Mouse (Mus musculus): ENCODE data around the gene Slit3.

The Slit3 gene

GRCm38 (mm10) chr11:35379407-35379806 lies 258.4 kb downstream of the Slit3 start:
- H3K27me3 ChIP-seq (ENCODE audit: insufficient read depth, low read length): 0 out of 2 replicates have a peak, but pooled peaks cover 2% of the 10 kb centered on the region
- TF ChIP-seq CTCF (conservative IDR thresholded peaks at IDR 0.05; ENCODE audit: low read length) (no peak), POU5F1 (IDR thresholded peaks at IDR 0.05; ENCODE audit: borderline replicate concordance, low read length) (no peak)
- H3K9me3 ChIP-seq (ENCODE audit: low read length): no peaks in the 10 kb centered on the region

GRCm38 (mm10) chr11:35380766-35381165 lies 259.7 kb downstream of the Slit3 start:
- H3K9me3 ChIP-seq (ENCODE audit: low read length): no peaks in the 10 kb centered on the region

More at GRCm38 (mm10) chr11:35379407-35379806, 258.4 kb downstream of the Slit3 start:
- H3K4me1 ChIP-seq (replicated peaks; ENCODE audit: low read depth, low read length): peaks cover 68% of the 10 kb centered on the region
- H3K36me3 ChIP-seq (ENCODE audit: insufficient read depth, low read length): no peaks in the 10 kb centered on the region
- H3K4me3 ChIP-seq (replicated peaks; ENCODE audit: low read length): no peak overlapping the region

DNA sequence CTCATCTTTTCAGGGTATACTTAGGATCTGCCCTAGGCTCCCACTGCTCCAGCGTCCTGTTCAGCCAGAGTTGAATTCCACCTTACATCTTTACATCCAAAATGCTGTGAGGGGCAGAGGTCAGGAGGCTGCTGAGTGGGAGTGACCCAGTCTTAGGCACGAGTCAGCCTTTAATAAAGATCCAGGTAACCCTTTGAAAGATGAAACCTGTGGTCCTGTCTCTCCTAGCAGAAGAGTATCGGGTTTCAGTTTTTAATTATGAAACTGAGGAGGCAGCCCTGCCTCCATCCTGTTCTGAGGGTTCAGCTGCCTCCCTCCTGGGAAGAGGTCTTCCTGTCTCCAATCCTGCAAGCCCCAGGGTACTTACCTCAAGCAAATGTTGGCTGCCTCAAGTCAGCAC lies 264.4 kb downstream of the Slit3 start:
- 0 out of 2 replicates have a peak overlapping the region, but pooled peaks have one; percentile 3 for H3K4me3 ChIP-seq (replicated peaks; ENCODE audit: low read length)
- H3K9me3 ChIP-seq (ENCODE audit: low read length): no peaks in the 10 kb centered on the region
- no peaks in the 10 kb centered on the region for H3K36me3 ChIP-seq (ENCODE audit: insufficient read depth, low read length)
- no peak for TF ChIP-seq CTCF (conservative IDR thresholded peaks at IDR 0.05; ENCODE audit: low read length)
- TF ChIP-seq NANOG (IDR thresholded peaks at IDR 0.05; ENCODE audit: borderline replicate concordance, low read length): no peak
- no peak for TF ChIP-seq POU5F1 (IDR thresholded peaks at IDR 0.05; ENCODE audit: borderline replicate concordance, low read length)
- H3K4me1 ChIP-seq (replicated peaks; ENCODE audit: low read depth, low read length): peaks cover 97% of the 10 kb centered on the region
- H3K27me3 ChIP-seq (ENCODE audit: insufficient read depth, low read length): no peaks in the 10 kb centered on the region

More at GRCm38 (mm10) chr11:35380766-35381165, 259.7 kb downstream of the Slit3 start:
- H3K4me1 ChIP-seq (replicated peaks; ENCODE audit: low read depth, low read length): peaks cover 71% of the 10 kb centered on the region
- 0 out of 2 replicates have a peak, but pooled peaks cover 2% of the 10 kb centered on the region for H3K27me3 ChIP-seq (ENCODE audit: insufficient read depth, low read length)
- no peaks in the 10 kb centered on the region for H3K36me3 ChIP-seq (ENCODE audit: insufficient read depth, low read length)
- H3K4me3 ChIP-seq (replicated peaks; ENCODE audit: low read length): no peak overlapping the region
- TF ChIP-seq CTCF (conservative IDR thresholded peaks at IDR 0.05; ENCODE audit: low read length): no peak
- no peak for TF ChIP-seq NANOG (IDR thresholded peaks at IDR 0.05; ENCODE audit: borderline replicate concordance, low read length)
- TF ChIP-seq POU5F1 (IDR thresholded peaks at IDR 0.05; ENCODE audit: borderline replicate concordance, low read length): no peak

- TF ChIP-seq NANOG (IDR thresholded peaks at IDR 0.05; ENCODE audit: borderline replicate concordance, low read length) (no peak), POU5F1 (IDR thresholded peaks at IDR 0.05; ENCODE audit: borderline replicate concordance, low read length) (no peak), CTCF (conservative IDR thresholded peaks at IDR 0.05; ENCODE audit: low read length) (no peak)
- peaks cover 97% of the 10 kb centered on the region for H3K4me1 ChIP-seq (replicated peaks; ENCODE audit: low read depth, low read length)
- no peaks in the 10 kb centered on the region for H3K36me3 ChIP-seq (ENCODE audit: insufficient read depth, low read length)
- no peaks in the 10 kb centered on the region for H3K27me3 ChIP-seq (ENCODE audit: insufficient read depth, low read length)
- no peaks in the 10 kb centered on the region for H3K9me3 ChIP-seq (ENCODE audit: low read length)
- peak overlapping the region; percentile 78 for H3K4me3 ChIP-seq (replicated peaks; ENCODE audit: low read length)
Observed at GRCm38 (mm10) chr11:35387826-35388225, 266.8 kb downstream of the Slit3 start.

- H3K4me3 ChIP-seq (replicated peaks; ENCODE audit: low read length): peak overlapping the region; percentile 78
- no peaks in the 10 kb centered on the region for H3K27me3 ChIP-seq (ENCODE audit: insufficient read depth, low read length)
- TF ChIP-seq POU5F1 (IDR thresholded peaks at IDR 0.05; ENCODE audit: borderline replicate concordance, low read length): no peak
- no peak for TF ChIP-seq CTCF (conservative IDR thresholded peaks at IDR 0.05; ENCODE audit: low read length)
- no peak for TF ChIP-seq NANOG (IDR thresholded peaks at IDR 0.05; ENCODE audit: borderline replicate concordance, low read length)
- H3K4me1 ChIP-seq (replicated peaks; ENCODE audit: low read depth, low read length): peaks cover 97% of the 10 kb centered on the region
- no peaks in the 10 kb centered on the region for H3K9me3 ChIP-seq (ENCODE audit: low read length)
- no peaks in the 10 kb centered on the region for H3K36me3 ChIP-seq (ENCODE audit: insufficient read depth, low read length)
Observed at GRCm38 (mm10) chr11:35388471-35388870, 267.4 kb downstream of the Slit3 start.

- H3K4me1 ChIP-seq (replicated peaks; ENCODE audit: low read depth, low read length): peaks cover 97% of the 10 kb centered on the region
- H3K27me3 ChIP-seq (ENCODE audit: insufficient read depth, low read length): no peaks in the 10 kb centered on the region
- H3K9me3 ChIP-seq (ENCODE audit: low read length): no peaks in the 10 kb centered on the region
- no peak for TF ChIP-seq NANOG (IDR thresholded peaks at IDR 0.05; ENCODE audit: borderline replicate concordance, low read length)
- TF ChIP-seq POU5F1 (IDR thresholded peaks at IDR 0.05; ENCODE audit: borderline replicate concordance, low read length): no peak
- TF ChIP-seq CTCF (conservative IDR thresholded peaks at IDR 0.05; ENCODE audit: low read length): no peak
- peak overlapping the region; percentile 78 for H3K4me3 ChIP-seq (replicated peaks; ENCODE audit: low read length)
- no peaks in the 10 kb centered on the region for H3K36me3 ChIP-seq (ENCODE audit: insufficient read depth, low read length)
Observed at GRCm38 (mm10) chr11:35389341-35389740, 268.3 kb downstream of the Slit3 start.

- H3K4me3 ChIP-seq (replicated peaks; ENCODE audit: low read length): peak overlapping the region; percentile 78
- H3K4me1 ChIP-seq (replicated peaks; ENCODE audit: low read depth, low read length): peaks cover 97% of the 10 kb centered on the region
- no peaks in the 10 kb centered on the region for H3K9me3 ChIP-seq (ENCODE audit: low read length)
- TF ChIP-seq POU5F1 (IDR thresholded peaks at IDR 0.05; ENCODE audit: borderline replicate concordance, low read length): no peak
- no peak for TF ChIP-seq CTCF (conservative IDR thresholded peaks at IDR 0.05; ENCODE audit: low read length)
- TF ChIP-seq NANOG (IDR thresholded peaks at IDR 0.05; ENCODE audit: borderline replicate concordance, low read length): no peak
- no peaks in the 10 kb centered on the region for H3K27me3 ChIP-seq (ENCODE audit: insufficient read depth, low read length)
- no peaks in the 10 kb centered on the region for H3K36me3 ChIP-seq (ENCODE audit: insufficient read depth, low read length)
Observed at GRCm38 (mm10) chr11:35389780-35390435, 268.9 kb downstream of the Slit3 start.

GRCm38 (mm10) chr11:35393815-35394214 lies 272.8 kb downstream of the Slit3 start:
- 0 out of 2 replicates have a peak, but pooled peaks cover 2% of the 10 kb centered on the region for H3K36me3 ChIP-seq (ENCODE audit: insufficient read depth, low read length)
- H3K9me3 ChIP-seq (ENCODE audit: low read length): no peaks in the 10 kb centered on the region
- no peak overlapping the region for H3K4me3 ChIP-seq (replicated peaks; ENCODE audit: low read length)
- TF ChIP-seq NANOG (IDR thresholded peaks at IDR 0.05; ENCODE audit: borderline replicate concordance, low read length) (no peak), POU5F1 (IDR thresholded peaks at IDR 0.05; ENCODE audit: borderline replicate concordance, low read length) (no peak), CTCF (conservative IDR thresholded peaks at IDR 0.05; ENCODE audit: low read length) (no peak)
- H3K27me3 ChIP-seq (ENCODE audit: insufficient read depth, low read length): no peaks in the 10 kb centered on the region
- H3K4me1 ChIP-seq (replicated peaks; ENCODE audit: low read depth, low read length): peaks cover 95% of the 10 kb centered on the region

All from E14TG2a.4 (cell line).